Mouse (Mus musculus) spleen, adult 2 months (tissue): ENCODE results near the gene Atp6v0e. TPM values are rescaled to one million over a fixed set of nuclear protein-coding genes. Genes with fewer than 3 reads are reported as not detected.

ENCODE experiments used
- DNase-seq, 2 experiments: peaks; one replicate each; pipeline versions ENCODE4 v3.0.0 to v3.0.0-alpha.2; 2012 to 2021; ENCODE audit warnings: low spot score in 2 of 2, low read depth in 1 of 2
- H3K27ac ChIP-seq: fragments of 200-500 bp; 2 replicates; pipeline ENCODE4 v1.5.1; 2012; ENCODE audit warnings: low read length, inconsistent platforms; ENCODE audit not compliant: insufficient read depth
- H3K27me3 ChIP-seq: fragments of 200-500 bp; 2 replicates; pipeline ENCODE4 v1.6.1; 2012; ENCODE audit warnings: mild to moderate bottlenecking, moderate library complexity, low read length, inconsistent platforms; ENCODE audit not compliant: control insufficient read depth, insufficient read depth
- H3K36me3 ChIP-seq: fragments of 200-500 bp; 2 replicates; pipeline ENCODE4 v1.6.1; 2012; ENCODE audit warnings: mild to moderate bottlenecking, low read length, inconsistent platforms; ENCODE audit not compliant: control insufficient read depth, insufficient read depth
- H3K4me1 ChIP-seq: fragments of 200-500 bp; 2 replicates; pipeline ENCODE4 v1.6.1; 2011; ENCODE audit warnings: inconsistent platforms; ENCODE audit not compliant: control insufficient read depth, insufficient read depth, insufficient read length
- H3K4me3 ChIP-seq: fragments of 200-500 bp; 2 replicates; pipeline ENCODE4 v1.5.1; 2011; ENCODE audit warnings: mild to moderate bottlenecking, inconsistent platforms; ENCODE audit not compliant: insufficient read depth, insufficient read length; ENCODE audit errors: extremely low read depth
- CTCF ChIP-seq: fragments of 200-500 bp; IDR thresholded peaks from 2 replicates; pipeline ENCODE4 v1.5.1; 2011; ENCODE audit warnings: mild to moderate bottlenecking, inconsistent platforms; ENCODE audit not compliant: insufficient read depth, insufficient read length, insufficient replicate concordance; ENCODE audit errors: extremely low read depth
- POLR2A ChIP-seq: fragments of 200-500 bp; IDR thresholded peaks from 2 replicates; pipeline ENCODE4 v1.6.1; 2011; ENCODE audit warnings: low read depth, low read length, inconsistent platforms
- WGBS: fragments of 180-500 bp; shearing (Covaris S2); methylation state at CpG from one replicate; pipeline ENCODE4 v1.1.7; 2018; 5-methylcytosine and 5-hydroxymethylcytosine counted together
- polyA plus RNA-seq: library from polyadenylated mRNA; depleted of rRNA; stranded (reverse); fragments of >200 nt; gene quantifications from 2 replicates; pipeline ENCODE4 v1.2.3, GENCODE M21; 2012

Gene Atp6v0e
- polyA plus RNA-seq, 1 experiment, result 192 TPM

DNA sequence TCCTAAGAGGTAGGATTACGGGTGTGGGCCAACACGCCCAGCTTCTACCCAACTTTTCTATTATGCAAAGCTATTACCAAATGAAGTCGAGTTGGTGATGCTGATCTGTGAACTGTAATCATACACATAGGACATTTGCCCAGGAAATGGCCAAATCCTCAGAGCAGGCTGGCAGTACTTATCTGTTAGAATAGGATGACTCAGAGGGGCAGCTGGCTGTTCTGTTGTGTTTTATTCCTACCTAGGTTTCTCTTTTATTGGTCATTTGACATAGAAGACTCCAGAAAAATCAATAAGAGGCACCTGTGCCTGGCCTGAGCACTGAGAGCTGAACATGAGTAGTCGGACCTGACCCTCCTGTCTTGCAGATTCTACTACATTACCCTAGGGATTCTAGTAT is 39.6 kb downstream of the Atp6v0e start:
- Histone ChIP-seq H3K4me3 (no peak overlapping the region), H3K27ac (no peak overlapping the region), H3K4me1 (peaks cover 2% of the 10 kb centered on the region; the same call in 1 of the 2 replicates), H3K27me3 (no peaks in the 10 kb centered on the region), H3K36me3 (peaks cover 20% of the 10 kb centered on the region)
- WGBS, result 89% methylated on average over 4 of the region's 4 CpGs
- TF ChIP-seq POLR2A, result no peak
- TF ChIP-seq CTCF, result no peak
- no peak for DNase-seq

DNA sequence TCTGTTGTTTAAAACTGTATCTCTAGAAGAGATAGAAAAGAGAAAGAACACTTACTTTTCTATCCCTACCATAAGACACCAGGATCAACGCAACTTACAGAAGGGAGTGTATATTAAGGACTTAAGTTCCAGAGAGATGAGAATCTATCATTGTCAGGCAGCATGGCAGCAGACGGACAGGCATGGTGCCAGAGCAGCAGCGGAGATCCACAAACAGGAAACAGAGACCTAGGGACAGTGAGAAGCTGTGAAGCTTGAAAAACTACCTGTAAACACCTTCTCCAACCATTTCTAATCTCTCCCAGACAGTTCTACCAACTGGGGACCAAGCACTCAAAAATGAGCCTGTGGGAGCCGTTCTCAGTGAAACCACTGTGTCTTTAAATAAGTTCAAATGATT is 40.6 kb downstream of the Atp6v0e start:
- no peak for DNase-seq
- TF ChIP-seq POLR2A, result no peak
- TF ChIP-seq CTCF, result no peak
- H3K4me1 ChIP-seq, result peaks cover 2% of the 10 kb centered on the region; the same call in 1 of the 2 replicates

DNA sequence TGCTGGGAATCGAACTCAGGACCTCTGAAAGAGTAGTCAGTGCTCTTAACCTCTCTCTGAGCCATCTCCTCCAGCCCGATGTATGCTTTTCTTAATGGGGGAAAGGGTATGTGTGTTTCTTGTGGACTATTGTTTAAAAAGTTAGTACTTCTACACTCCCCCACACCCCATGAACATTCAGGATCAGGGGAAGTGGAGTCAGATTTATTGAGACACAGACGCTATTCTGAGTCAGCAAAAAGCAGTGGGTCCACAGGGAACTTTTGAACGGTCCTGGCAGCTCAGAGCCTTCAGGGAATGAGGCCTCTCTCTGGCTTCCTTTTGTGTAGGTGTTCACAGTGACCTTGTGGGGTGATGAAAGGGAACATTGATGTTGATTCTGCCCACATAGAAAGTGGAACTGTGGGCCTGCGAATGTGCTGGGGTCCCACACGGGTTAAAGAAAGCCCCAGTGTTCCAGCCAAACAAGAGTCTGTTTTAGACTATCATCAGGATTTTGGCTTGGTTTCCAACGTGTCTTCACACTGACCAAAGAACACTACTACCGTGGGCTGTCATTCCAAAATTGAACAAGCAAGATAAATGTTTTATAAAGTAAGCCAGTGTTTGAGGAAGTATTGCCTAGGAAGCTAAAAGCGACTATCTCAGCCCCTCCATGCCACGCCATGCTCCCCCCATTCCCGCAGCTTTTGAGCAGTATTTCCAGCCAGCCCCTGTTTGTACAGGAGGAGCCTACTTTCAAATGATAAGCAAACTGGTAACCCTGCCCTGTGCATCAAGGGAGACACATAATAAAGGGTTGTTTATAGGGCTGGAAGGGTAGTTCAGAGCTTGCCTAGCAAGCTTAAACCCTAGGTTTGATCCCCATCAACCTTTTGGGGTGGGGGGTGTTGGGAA is 42.7 kb downstream of the Atp6v0e start:
- TF ChIP-seq POLR2A (no peak), CTCF (no peak)
- 35% methylated on average over 11 of the region's 11 CpGs for WGBS
- Histone ChIP-seq H3K4me3 (no peak overlapping the region), H3K27me3 (no peaks in the 10 kb centered on the region), H3K27ac (no peak overlapping the region), H3K36me3 (peaks cover 2% of the 10 kb centered on the region), H3K4me1 (peaks cover 2% of the 10 kb centered on the region; the same call in 1 of the 2 replicates)
- DNase-seq, result no peak

More for the DNA sequence above, 40.6 kb downstream of the Atp6v0e start:
- 81% methylated on average over 4 of the region's 4 CpGs for WGBS
- Histone ChIP-seq H3K27me3 (no peaks in the 10 kb centered on the region), H3K4me3 (no peak overlapping the region), H3K27ac (no peak overlapping the region), H3K36me3 (peaks cover 12% of the 10 kb centered on the region)

DNA sequence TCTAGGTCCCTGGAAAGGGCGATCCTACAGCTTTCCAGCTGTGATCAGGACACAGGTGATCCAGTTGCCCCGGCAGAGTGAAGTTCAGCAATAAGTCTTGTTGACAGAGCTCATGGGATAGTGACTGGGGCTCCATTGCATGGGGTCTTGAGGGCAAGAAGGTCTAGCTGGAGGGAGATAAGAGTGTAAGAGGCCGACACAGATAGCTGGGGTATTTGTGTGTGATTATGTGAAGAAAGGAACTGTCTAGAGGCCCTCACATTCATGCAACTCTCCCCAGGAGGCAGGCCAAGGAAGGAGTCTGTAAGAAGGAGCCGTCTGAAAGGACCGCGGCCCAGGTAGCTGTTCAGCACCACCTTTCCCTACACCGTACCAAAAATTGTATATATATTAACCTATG is 44.0 kb downstream of the Atp6v0e start:
- peaks cover 2% of the 10 kb centered on the region; the same call in 1 of the 2 replicates for H3K4me1 ChIP-seq
- H3K4me3 ChIP-seq, result no peak overlapping the region
- no peaks in the 10 kb centered on the region for H3K27me3 ChIP-seq
- TF ChIP-seq POLR2A (no peak), CTCF (no peak)
- 89% methylated on average over 7 of the region's 7 CpGs for WGBS
- no peaks in the 10 kb centered on the region; the same call in 1 of the 2 replicates for H3K36me3 ChIP-seq
- no peak for DNase-seq
- H3K27ac ChIP-seq, result no peak overlapping the region

DNA sequence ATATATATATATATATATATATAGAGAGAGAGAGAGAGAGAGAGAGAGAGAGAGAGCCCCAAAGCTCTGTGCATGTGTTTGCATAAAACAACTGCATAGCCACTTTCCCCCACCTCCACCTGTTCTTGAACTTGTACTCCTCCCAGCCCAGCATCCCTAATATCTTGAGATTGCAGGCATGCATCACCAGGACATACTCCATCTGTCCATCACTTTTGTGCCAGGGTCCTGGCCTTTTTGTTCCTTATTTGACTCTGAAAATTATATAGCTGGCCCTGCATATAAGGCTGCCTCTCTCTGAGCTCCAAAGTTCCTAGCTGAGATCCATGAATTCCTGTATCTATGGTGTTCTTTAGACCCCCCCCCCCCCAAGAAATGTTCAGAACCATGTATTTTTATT is 45.5 kb downstream of the Atp6v0e start:
- TF ChIP-seq CTCF (no peak), POLR2A (no peak)
- H3K4me3 ChIP-seq, result no peak overlapping the region
- H3K36me3 ChIP-seq, result no peaks in the 10 kb centered on the region; the same call in 1 of the 2 replicates
- no peaks in the 10 kb centered on the region for H3K27me3 ChIP-seq
- no peak for DNase-seq
- H3K27ac ChIP-seq, result no peak overlapping the region
- peaks cover 2% of the 10 kb centered on the region; the same call in 1 of the 2 replicates for H3K4me1 ChIP-seq

DNA sequence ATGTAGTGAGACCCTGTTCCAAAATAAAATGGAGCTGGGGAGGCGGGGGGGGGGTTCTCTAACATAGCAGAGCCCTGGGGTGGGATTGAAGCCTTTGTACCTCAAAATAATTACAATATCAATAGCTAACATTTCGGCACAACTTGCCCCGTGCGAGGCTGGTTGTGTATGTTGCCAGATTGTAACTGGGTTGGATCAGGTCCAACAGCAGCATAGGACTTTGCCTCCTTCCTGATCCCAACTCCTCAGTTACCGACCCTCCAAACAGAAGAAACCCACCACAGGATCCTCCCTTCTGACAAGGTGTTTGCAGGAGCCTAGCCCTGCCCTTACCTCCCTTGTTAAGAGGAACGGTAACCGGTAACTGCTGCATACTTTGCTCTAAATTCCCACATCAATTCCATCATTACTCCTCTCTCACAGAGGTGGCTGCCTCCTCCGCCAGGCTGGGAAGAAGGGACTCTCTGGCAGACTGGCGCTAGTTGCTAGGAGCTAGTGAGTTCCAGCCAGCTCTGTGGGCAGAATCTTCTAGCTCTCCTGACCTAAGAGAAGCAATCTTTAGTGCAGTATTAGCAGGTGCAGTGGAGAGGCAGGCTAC is 46.1 kb downstream of the Atp6v0e start:
- H3K36me3 ChIP-seq, result no peaks in the 10 kb centered on the region; the same call in 1 of the 2 replicates
- peaks cover 2% of the 10 kb centered on the region; the same call in 1 of the 2 replicates for H3K4me1 ChIP-seq
- no peaks in the 10 kb centered on the region for H3K27me3 ChIP-seq
- H3K4me3 ChIP-seq, result no peak overlapping the region
- WGBS, result 76% methylated on average over 9 of the region's 9 CpGs
- TF ChIP-seq POLR2A (no peak), CTCF (no peak)
- H3K27ac ChIP-seq, result no peak overlapping the region
- no peak for DNase-seq
